Mouse (Mus musculus) limb, embryonic 13.5 days (tissue): ENCODE results near the gene Aamp. TPM values are rescaled to one million over a fixed set of nuclear protein-coding genes. Genes with fewer than 3 reads are reported as not detected.

Experiments
- ATAC-seq: fragments of 200-750 bp; cut with Nextera tagmentation; 2 replicates; pipeline ENCODE4 v1.8.0; 2017; ENCODE audit warnings: low read depth, moderate number of reproducible peaks, moderate TSS enrichment; ENCODE audit not compliant: low FRiP score
- H3K27ac ChIP-seq: fragments of 300-500 bp; sonication (generic); 2 replicates; pipeline ENCODE4 v1.5.1; 2015; ENCODE audit warnings: inconsistent platforms, mild to moderate bottlenecking, moderate library complexity
- H3K27me3 ChIP-seq: fragments of 300-500 bp; sonication (generic); 2 replicates; pipeline ENCODE4 v1.6.1; 2015; ENCODE audit warnings: mild to moderate bottlenecking, inconsistent platforms
- H3K36me3 ChIP-seq: fragments of 300-500 bp; sonication (generic); 2 replicates; pipeline ENCODE4 v1.6.1; 2015; ENCODE audit warnings: inconsistent platforms, mild to moderate bottlenecking, moderate library complexity
- H3K4me1 ChIP-seq: fragments of 300-500 bp; sonication (generic); 2 replicates; pipeline ENCODE4 v1.6.1; 2015; ENCODE audit warnings: inconsistent platforms
- H3K4me2 ChIP-seq: fragments of 300-500 bp; sonication (generic); replicated peaks from 2 replicates; pipeline ENCODE4 v1.6.1; 2015; ENCODE audit warnings: inconsistent platforms, mild to moderate bottlenecking, moderate library complexity
- H3K4me3 ChIP-seq: fragments of 300-500 bp; sonication (generic); 2 replicates; pipeline ENCODE4 v1.5.1; 2015; ENCODE audit warnings: moderate library complexity, mild to moderate bottlenecking, inconsistent platforms
- H3K9ac ChIP-seq: fragments of 300-500 bp; sonication (generic); 2 replicates; pipeline ENCODE4 v1.6.1; 2015; ENCODE audit warnings: mild to moderate bottlenecking, inconsistent platforms
- H3K9me3 ChIP-seq: fragments of 300-500 bp; sonication (generic); 2 replicates; pipeline ENCODE4 v1.6.1; 2016; ENCODE audit warnings: inconsistent platforms
- WGBS: fragments of 180-500 bp; shearing (Covaris S2); methylation state at CpG from one replicate; pipeline ENCODE4 v1.1.7; 2015; 5-methylcytosine and 5-hydroxymethylcytosine counted together
- polyA plus RNA-seq: library from polyadenylated mRNA; unstranded; fragments of >200 nt; fragmentation: Nextera tagmentation; extraction: Ambion mirVana; gene quantifications from 2 replicates; pipeline ENCODE4 v1.2.1, GENCODE M21; 2015

The Aamp gene
- polyA plus RNA-seq, 1 experiment from 2014 or later = 220 TPM

GRCm38 (mm10) chr1:74277883-74278537, 6.5 kb downstream of the Aamp start:
- no peaks in the 10 kb centered on the region for H3K27me3 ChIP-seq
- ATAC-seq = no peak
- H3K9me3 ChIP-seq = no peaks in the 10 kb centered on the region
- H3K9ac ChIP-seq = no peak overlapping the region
- H3K4me2 ChIP-seq = no peak overlapping the region
- peaks cover 16% of the 10 kb centered on the region for H3K4me1 ChIP-seq
- H3K27ac ChIP-seq = no peak overlapping the region
- H3K36me3 ChIP-seq = peaks cover 47% of the 10 kb centered on the region
- no peak overlapping the region for H3K4me3 ChIP-seq
- 56% methylated on average over 8 of the region's 8 CpGs for WGBS

DNA sequence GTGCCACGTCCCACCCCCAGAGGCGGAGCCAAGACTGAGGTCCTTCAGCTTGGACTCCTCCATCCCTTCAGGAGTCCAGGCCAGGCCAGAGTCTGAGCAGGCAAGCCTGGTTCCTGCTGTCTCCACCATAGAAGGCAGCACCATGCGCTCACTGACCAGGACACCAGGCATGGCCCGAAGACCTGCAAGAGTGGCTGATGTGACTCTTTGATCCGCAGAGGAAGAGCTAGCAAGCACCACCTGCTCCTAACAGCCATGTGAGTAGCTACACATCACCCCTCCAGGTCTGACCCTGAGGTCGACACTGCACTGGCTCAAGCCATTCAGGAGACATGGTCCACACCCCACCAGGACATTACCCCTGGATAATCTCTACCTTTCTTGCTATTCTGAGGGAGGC, 7.5 kb downstream of the Aamp start:
- H3K4me3 ChIP-seq = no peak overlapping the region
- ATAC-seq = no peak
- H3K4me1 ChIP-seq = peaks cover 12% of the 10 kb centered on the region
- H3K9me3 ChIP-seq = no peaks in the 10 kb centered on the region
- no peak overlapping the region for H3K9ac ChIP-seq
- WGBS = 69% methylated on average over 6 of the region's 6 CpGs
- no peak overlapping the region for H3K4me2 ChIP-seq
- H3K36me3 ChIP-seq = peaks cover 37% of the 10 kb centered on the region
- H3K27me3 ChIP-seq = no peaks in the 10 kb centered on the region
- H3K27ac ChIP-seq = no peak overlapping the region

- H3K36me3 ChIP-seq = peaks cover 19% of the 10 kb centered on the region
- H3K4me1 ChIP-seq = peaks cover 12% of the 10 kb centered on the region
- no peak overlapping the region; the same call in 1 of the 2 replicates for H3K27ac ChIP-seq
- ATAC-seq = no peak
- no peaks in the 10 kb centered on the region for H3K27me3 ChIP-seq
- H3K4me2 ChIP-seq = no peak overlapping the region; the same call in 1 of the 2 replicates
- H3K9me3 ChIP-seq = no peaks in the 10 kb centered on the region
- WGBS = 7% methylated on average over 9 of the region's 9 CpGs
- no peak overlapping the region for H3K9ac ChIP-seq
- no peak overlapping the region for H3K4me3 ChIP-seq
These were observed 9.5 kb downstream of the Aamp start for GRCm38 (mm10) chr1:74275015-74275414.

- peaks cover 30% of the 10 kb centered on the region for H3K36me3 ChIP-seq
- H3K9me3 ChIP-seq = no peaks in the 10 kb centered on the region
- no peak overlapping the region for H3K4me3 ChIP-seq
- no peak overlapping the region for H3K4me2 ChIP-seq
- no peak for ATAC-seq
- H3K27ac ChIP-seq = no peak overlapping the region
- peaks cover 12% of the 10 kb centered on the region for H3K4me1 ChIP-seq
- H3K9ac ChIP-seq = no peak overlapping the region
- no peaks in the 10 kb centered on the region for H3K27me3 ChIP-seq
- 78% methylated on average over 4 of the region's 4 CpGs for WGBS
These were observed 12.9 kb downstream of the Aamp start for GRCm38 (mm10) chr1:74271659-74272058.

DNA sequence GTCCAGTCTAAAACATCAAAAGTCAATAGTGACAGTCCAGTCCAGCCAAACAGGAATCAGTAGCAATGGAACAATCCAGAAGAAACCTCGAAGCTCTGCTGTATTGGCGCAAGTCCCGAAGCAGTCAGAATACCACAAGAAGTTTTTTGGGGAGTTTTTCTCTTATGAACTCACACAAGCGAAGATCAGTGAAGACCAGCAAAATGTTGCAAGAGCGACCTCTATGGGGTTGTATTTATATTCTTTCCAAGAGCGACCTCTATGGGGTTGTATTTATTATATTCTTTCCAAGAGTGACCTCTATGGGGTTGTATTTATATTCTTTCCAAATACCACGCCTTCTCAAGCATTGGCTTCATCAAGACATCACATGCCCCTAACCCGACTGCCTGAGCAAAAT, 15.8 kb downstream of the Aamp start:
- no peaks in the 10 kb centered on the region for H3K9me3 ChIP-seq
- no peaks in the 10 kb centered on the region for H3K4me1 ChIP-seq
- H3K27ac ChIP-seq = no peak overlapping the region
- no peak overlapping the region for H3K9ac ChIP-seq
- no peaks in the 10 kb centered on the region for H3K27me3 ChIP-seq
- H3K4me2 ChIP-seq = no peak overlapping the region
- peaks cover 59% of the 10 kb centered on the region for H3K36me3 ChIP-seq
- no peak for ATAC-seq
- no peak overlapping the region for H3K4me3 ChIP-seq
- WGBS = 88% methylated on average over 8 of the region's 8 CpGs

- no peak overlapping the region for H3K9ac ChIP-seq
- 86% methylated on average over 6 of the region's 6 CpGs for WGBS
- H3K4me3 ChIP-seq = no peak overlapping the region
- no peak overlapping the region for H3K4me2 ChIP-seq
- no peaks in the 10 kb centered on the region for H3K4me1 ChIP-seq
- ATAC-seq = no peak
- peaks cover 92% of the 10 kb centered on the region for H3K36me3 ChIP-seq
- no peaks in the 10 kb centered on the region for H3K27me3 ChIP-seq
- no peaks in the 10 kb centered on the region for H3K9me3 ChIP-seq
- no peak overlapping the region for H3K27ac ChIP-seq
These were observed 22.0 kb downstream of the Aamp start for GRCm38 (mm10) chr1:74262510-74262909.

GRCm38 (mm10) chr1:74256782-74257181, 27.8 kb downstream of the Aamp start:
- Histone ChIP-seq H3K4me1 (no peaks in the 10 kb centered on the region), H3K27me3 (no peaks in the 10 kb centered on the region), H3K9me3 (no peaks in the 10 kb centered on the region), H3K36me3 (peaks cover 86% of the 10 kb centered on the region), H3K4me2 (no peak overlapping the region), H3K27ac (no peak overlapping the region), H3K4me3 (no peak overlapping the region), H3K9ac (no peak overlapping the region)
- ATAC-seq = no peak
- 87% methylated on average over 4 of the region's 4 CpGs for WGBS

DNA sequence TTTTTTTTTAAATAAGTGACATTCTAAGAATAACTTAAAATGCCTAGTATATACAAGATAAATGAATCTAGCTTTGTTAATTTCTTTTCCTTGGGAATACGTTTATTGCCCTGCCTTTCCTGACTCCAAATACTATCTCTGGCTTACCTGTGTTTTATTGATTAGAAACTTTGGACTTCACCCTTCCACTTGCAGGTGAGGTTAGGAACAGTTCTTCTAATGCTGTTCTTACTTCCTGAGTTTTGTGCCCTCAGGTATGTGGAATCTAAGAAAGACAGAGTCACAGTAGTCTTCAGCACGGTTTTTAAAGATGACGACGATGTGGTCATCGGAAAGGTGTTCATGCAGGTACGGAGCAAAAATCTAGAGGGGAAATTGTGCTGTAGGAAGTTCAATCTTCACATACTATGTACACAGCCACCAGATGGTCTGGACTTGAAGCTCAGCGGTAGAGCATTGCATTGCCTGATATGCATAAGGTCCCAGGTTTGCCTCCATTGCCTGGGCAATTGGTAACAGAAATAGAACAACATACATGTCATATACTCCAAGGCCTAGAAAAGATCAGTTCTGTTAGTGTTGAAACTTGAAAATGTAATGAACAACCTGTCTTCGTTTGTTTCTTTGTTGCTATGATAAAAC, 28.7 kb downstream of the Aamp start:
- Histone ChIP-seq H3K9ac (no peak overlapping the region), H3K27ac (no peak overlapping the region), H3K4me2 (no peak overlapping the region), H3K9me3 (no peaks in the 10 kb centered on the region), H3K4me1 (no peaks in the 10 kb centered on the region), H3K27me3 (no peaks in the 10 kb centered on the region), H3K4me3 (no peak overlapping the region), H3K36me3 (peaks cover 88% of the 10 kb centered on the region)
- no peak for ATAC-seq
- 97% methylated on average over 8 of the region's 8 CpGs for WGBS

- no peak overlapping the region for H3K4me3 ChIP-seq
- H3K36me3 ChIP-seq = peaks cover 76% of the 10 kb centered on the region
- no peaks in the 10 kb centered on the region for H3K9me3 ChIP-seq
- H3K27ac ChIP-seq = no peak overlapping the region
- H3K9ac ChIP-seq = no peak overlapping the region
- no peak overlapping the region for H3K4me2 ChIP-seq
- no peaks in the 10 kb centered on the region for H3K4me1 ChIP-seq
- 80% methylated on average over 4 of the region's 4 CpGs for WGBS
- H3K27me3 ChIP-seq = no peaks in the 10 kb centered on the region
- no peak for ATAC-seq
These were observed 34.4 kb downstream of the Aamp start for GRCm38 (mm10) chr1:74250096-74250495.

DNA sequence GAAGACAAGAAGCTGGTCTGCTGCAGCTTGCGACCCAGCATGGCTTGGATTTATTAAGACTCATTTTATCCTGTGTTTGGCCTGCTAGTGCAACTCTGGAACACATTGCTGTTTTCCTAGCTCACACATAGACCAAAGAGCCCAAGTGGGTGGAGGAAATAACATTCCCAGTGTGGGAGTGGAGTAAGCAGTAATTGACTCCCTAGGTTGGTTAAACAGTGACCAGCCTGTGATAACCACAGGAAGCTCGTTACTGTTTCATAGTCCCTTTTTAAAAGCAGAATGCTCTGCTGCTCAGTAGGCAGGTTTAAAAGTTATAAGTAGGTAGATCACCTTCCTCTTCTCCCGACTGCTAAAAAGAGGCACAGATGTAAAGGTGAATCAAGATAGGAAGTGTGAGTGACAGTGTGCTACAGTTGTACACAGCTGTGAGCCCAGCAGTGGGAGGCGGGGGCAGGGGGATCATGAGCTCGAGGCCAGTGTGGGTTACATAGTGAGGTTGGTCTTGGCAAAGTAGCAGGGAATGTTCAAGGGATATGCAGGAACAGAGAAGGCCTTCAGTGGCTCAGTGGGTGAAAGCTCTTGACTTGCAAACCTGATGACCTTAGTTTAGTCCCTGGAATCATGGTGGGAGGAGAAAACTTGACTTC, 35.1 kb downstream of the Aamp start:
- ATAC-seq = no peak; the same call in 1 of the 2 replicates
- Histone ChIP-seq H3K9ac (no peak overlapping the region), H3K27me3 (no peaks in the 10 kb centered on the region), H3K36me3 (peaks cover 70% of the 10 kb centered on the region), H3K4me3 (no peak overlapping the region), H3K4me2 (no peak overlapping the region), H3K9me3 (no peaks in the 10 kb centered on the region), H3K4me1 (no peaks in the 10 kb centered on the region), H3K27ac (peak overlapping the region; percentile 28; the same call in 1 of the 2 replicates)
- 51% methylated on average over 5 of the region's 5 CpGs for whole genome bisulfite sequencing

DNA sequence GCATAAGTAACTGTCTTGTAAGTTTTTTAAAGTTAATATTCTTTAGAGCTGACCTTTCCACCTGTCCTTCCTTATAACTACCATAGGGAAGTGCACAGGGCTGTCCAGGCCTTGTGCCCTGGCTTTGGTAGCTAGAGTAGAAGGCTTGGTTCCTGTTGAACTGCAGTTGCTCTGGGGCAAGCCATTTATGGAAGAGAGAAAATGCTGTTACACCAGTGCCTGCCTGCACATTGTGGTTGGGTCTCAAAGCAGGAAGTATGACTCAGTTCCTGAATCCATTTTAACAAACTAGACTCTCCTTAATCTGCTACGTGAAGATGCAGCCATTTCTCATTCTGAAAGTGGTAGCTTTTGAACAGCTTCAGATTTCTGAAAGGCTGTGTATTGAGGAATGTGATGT, 35.7 kb downstream of the Aamp start:
- no peak overlapping the region for H3K4me2 ChIP-seq
- H3K27me3 ChIP-seq = no peaks in the 10 kb centered on the region
- peak overlapping the region; percentile 28; the same call in 1 of the 2 replicates for H3K27ac ChIP-seq
- no peaks in the 10 kb centered on the region for H3K4me1 ChIP-seq
- ATAC-seq = no peak
- peaks cover 63% of the 10 kb centered on the region for H3K36me3 ChIP-seq
- no peaks in the 10 kb centered on the region for H3K9me3 ChIP-seq
- 49% methylated on average over 1 of the region's 1 CpGs for WGBS
- no peak overlapping the region for H3K9ac ChIP-seq
- no peak overlapping the region for H3K4me3 ChIP-seq

DNA sequence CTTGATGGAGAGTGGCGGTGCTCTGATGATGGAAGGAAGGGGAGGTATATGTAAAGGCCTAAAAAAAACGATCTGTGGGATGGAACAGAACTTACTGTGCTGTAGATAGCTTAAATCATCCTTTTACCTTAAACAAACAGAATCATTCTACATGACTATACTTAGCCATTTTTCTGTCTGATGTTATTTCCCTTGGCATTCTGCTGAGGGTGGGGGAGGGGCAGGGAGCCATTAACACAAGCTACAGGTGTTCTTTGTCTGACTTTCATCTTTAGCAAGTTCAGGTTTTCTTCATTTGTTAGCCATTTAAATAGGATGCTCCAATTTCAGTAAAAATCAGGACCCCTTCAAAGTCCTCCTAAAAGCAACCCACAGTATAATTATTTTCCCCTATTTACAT, 39.0 kb downstream of the Aamp start:
- no peak overlapping the region for H3K9ac ChIP-seq
- H3K27ac ChIP-seq = no peak overlapping the region
- H3K4me3 ChIP-seq = no peak overlapping the region
- ATAC-seq = no peak
- H3K4me1 ChIP-seq = peaks cover under 1% of the 10 kb centered on the region; the same call in 1 of the 2 replicates
- H3K4me2 ChIP-seq = no peak overlapping the region
- no peaks in the 10 kb centered on the region for H3K9me3 ChIP-seq
- 81% methylated on average over 2 of the region's 2 CpGs for WGBS
- H3K27me3 ChIP-seq = no peaks in the 10 kb centered on the region
- peaks cover 36% of the 10 kb centered on the region for H3K36me3 ChIP-seq
